Mouse (Mus musculus): ENCODE results near the gene Ust. TPM values are rescaled to one million over a fixed set of nuclear protein-coding genes. Genes with fewer than 3 reads are reported as not detected.

The Ust gene
- polyA plus RNA-seq, 1 experiment from 2014 or later, result 3.4 TPM

GRCm38 (mm10) chr10:8213906-8214421, 304.7 kb downstream of the Ust start:
- peak overlapping the region; percentile 12; the same call in 1 of the 2 replicates for H3K4me3 ChIP-seq (replicated peaks; ENCODE audit: low read length)
- no peaks in the 10 kb centered on the region for H3K9me3 ChIP-seq (replicated peaks; ENCODE audit: control insufficient read depth, low read length)
- 11% methylated on average over 16 of the region's 16 CpGs for WGBS
- ATAC-seq (ENCODE audit: insufficient read depth, low FRiP score), result peak; percentile 61
- peak overlapping the region; percentile 76 for H3K27ac ChIP-seq (ENCODE audit: low read length)
- H3K9ac ChIP-seq (ENCODE audit: low read length), result no peak overlapping the region
- H3K27me3 ChIP-seq (ENCODE audit: control insufficient read depth, insufficient read depth, low read length), result no peaks in the 10 kb centered on the region
- peak overlapping the region; percentile 44 for H3K4me2 ChIP-seq (ENCODE audit: low read depth, low read length)
- H3K4me1 ChIP-seq (ENCODE audit: control insufficient read depth, insufficient read depth, low read length), result peaks cover 19% of the 10 kb centered on the region
- H3K36me3 ChIP-seq (ENCODE audit: control insufficient read depth, insufficient read depth, low read length), result no peaks in the 10 kb centered on the region

GRCm38 (mm10) chr10:8213266-8213905, 305.2 kb downstream of the Ust start:
- ATAC-seq (ENCODE audit: insufficient read depth, low FRiP score), result peak; percentile 76; the same call in 1 of the 2 replicates
- Histone ChIP-seq H3K36me3 (ENCODE audit: control insufficient read depth, insufficient read depth, low read length) (no peaks in the 10 kb centered on the region), H3K27me3 (ENCODE audit: control insufficient read depth, insufficient read depth, low read length) (no peaks in the 10 kb centered on the region), H3K27ac (ENCODE audit: low read length) (peak overlapping the region; percentile 76), H3K9me3 (replicated peaks; ENCODE audit: control insufficient read depth, low read length) (no peaks in the 10 kb centered on the region), H3K4me3 (replicated peaks; ENCODE audit: low read length) (no peak overlapping the region), H3K4me1 (ENCODE audit: control insufficient read depth, insufficient read depth, low read length) (peaks cover 19% of the 10 kb centered on the region), H3K4me2 (ENCODE audit: low read depth, low read length) (peak overlapping the region; percentile 44), H3K9ac (ENCODE audit: low read length) (no peak overlapping the region)
- WGBS, result 18% methylated on average over 10 of the region's 10 CpGs

DNA sequence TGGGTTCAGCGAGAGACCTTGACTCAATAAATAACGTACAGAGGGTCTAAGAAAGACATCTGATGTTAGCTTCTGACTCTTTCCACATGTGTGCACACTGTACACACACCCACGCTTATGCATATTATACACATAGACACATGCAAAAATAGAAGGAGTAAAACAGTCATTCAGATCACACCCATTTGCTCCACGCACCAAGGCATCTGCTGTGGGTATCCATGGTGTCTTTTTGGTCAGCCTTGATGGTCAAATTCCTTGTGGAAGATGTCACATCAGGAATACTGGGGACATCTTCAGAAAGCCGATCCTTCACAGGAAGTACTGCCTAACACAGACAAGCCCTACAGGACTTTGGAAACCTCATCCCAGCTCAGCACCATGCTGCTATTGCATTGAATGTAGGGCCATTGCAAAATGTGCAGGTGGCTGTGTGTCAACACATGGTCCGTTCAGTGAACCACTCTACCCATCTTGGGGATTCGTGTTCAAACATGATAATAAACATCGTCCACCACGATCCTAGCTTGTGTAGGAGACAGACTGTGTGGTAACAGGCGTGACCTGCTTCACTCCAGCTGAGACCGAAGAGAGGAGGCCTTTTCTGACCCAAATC, 305.9 kb downstream of the Ust start:
- H3K9ac ChIP-seq (ENCODE audit: low read length), result no peak overlapping the region
- H3K4me3 ChIP-seq (replicated peaks; ENCODE audit: low read length), result no peak overlapping the region
- no peaks in the 10 kb centered on the region for H3K27me3 ChIP-seq (ENCODE audit: control insufficient read depth, insufficient read depth, low read length)
- H3K4me2 ChIP-seq (ENCODE audit: low read depth, low read length), result no peak overlapping the region
- H3K4me1 ChIP-seq (ENCODE audit: control insufficient read depth, insufficient read depth, low read length), result peaks cover 19% of the 10 kb centered on the region
- peak; percentile 18; the same call in 1 of the 2 replicates for ATAC-seq (ENCODE audit: insufficient read depth, low FRiP score)
- H3K27ac ChIP-seq (ENCODE audit: low read length), result peak overlapping the region; percentile 76
- no peaks in the 10 kb centered on the region for H3K9me3 ChIP-seq (replicated peaks; ENCODE audit: control insufficient read depth, low read length)
- 56% methylated on average over 11 of the region's 11 CpGs for WGBS
- no peaks in the 10 kb centered on the region for H3K36me3 ChIP-seq (ENCODE audit: control insufficient read depth, insufficient read depth, low read length)

DNA sequence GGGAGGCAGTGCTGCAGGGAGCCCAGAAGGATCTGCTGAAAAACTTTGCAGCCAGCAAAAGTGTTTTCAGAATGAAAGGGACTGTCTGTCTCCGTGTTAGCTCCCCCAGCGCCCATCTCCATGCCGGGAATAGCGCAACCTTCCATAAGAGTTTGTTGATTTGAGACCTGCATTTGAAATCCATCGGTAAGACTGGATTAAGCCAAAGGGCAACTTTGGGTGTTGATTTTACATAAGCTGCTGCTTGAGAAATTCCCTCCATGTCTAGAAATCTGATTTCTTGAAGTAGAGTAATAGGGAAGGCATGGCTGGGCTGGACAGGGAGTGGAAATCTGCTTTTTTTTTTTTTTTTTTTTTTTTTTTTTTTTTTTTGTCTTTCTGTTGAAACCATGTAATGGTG, 306.9 kb downstream of the Ust start:
- Histone ChIP-seq H3K4me1 (ENCODE audit: control insufficient read depth, insufficient read depth, low read length) (peaks cover 19% of the 10 kb centered on the region), H3K4me2 (ENCODE audit: low read depth, low read length) (no peak overlapping the region), H3K36me3 (ENCODE audit: control insufficient read depth, insufficient read depth, low read length) (no peaks in the 10 kb centered on the region), H3K4me3 (replicated peaks; ENCODE audit: low read length) (no peak overlapping the region), H3K27ac (ENCODE audit: low read length) (no peak overlapping the region), H3K9ac (ENCODE audit: low read length) (no peak overlapping the region), H3K9me3 (replicated peaks; ENCODE audit: control insufficient read depth, low read length) (no peaks in the 10 kb centered on the region), H3K27me3 (ENCODE audit: control insufficient read depth, insufficient read depth, low read length) (no peaks in the 10 kb centered on the region)
- no peak for ATAC-seq (ENCODE audit: insufficient read depth, low FRiP score)
- 72% methylated on average over 5 of the region's 5 CpGs for whole genome bisulfite sequencing

GRCm38 (mm10) chr10:8210366-8210765, 308.3 kb downstream of the Ust start:
- WGBS, result 77% methylated on average over 3 of the region's 3 CpGs
- H3K27ac ChIP-seq (ENCODE audit: low read length), result no peak overlapping the region
- H3K4me1 ChIP-seq (ENCODE audit: control insufficient read depth, insufficient read depth, low read length), result peaks cover 19% of the 10 kb centered on the region
- H3K9me3 ChIP-seq (replicated peaks; ENCODE audit: control insufficient read depth, low read length), result no peaks in the 10 kb centered on the region
- ATAC-seq (ENCODE audit: insufficient read depth, low FRiP score), result no peak
- no peaks in the 10 kb centered on the region for H3K27me3 ChIP-seq (ENCODE audit: control insufficient read depth, insufficient read depth, low read length)
- no peak overlapping the region for H3K9ac ChIP-seq (ENCODE audit: low read length)
- no peak overlapping the region for H3K4me3 ChIP-seq (replicated peaks; ENCODE audit: low read length)
- no peak overlapping the region for H3K4me2 ChIP-seq (ENCODE audit: low read depth, low read length)
- no peaks in the 10 kb centered on the region for H3K36me3 ChIP-seq (ENCODE audit: control insufficient read depth, insufficient read depth, low read length)

DNA sequence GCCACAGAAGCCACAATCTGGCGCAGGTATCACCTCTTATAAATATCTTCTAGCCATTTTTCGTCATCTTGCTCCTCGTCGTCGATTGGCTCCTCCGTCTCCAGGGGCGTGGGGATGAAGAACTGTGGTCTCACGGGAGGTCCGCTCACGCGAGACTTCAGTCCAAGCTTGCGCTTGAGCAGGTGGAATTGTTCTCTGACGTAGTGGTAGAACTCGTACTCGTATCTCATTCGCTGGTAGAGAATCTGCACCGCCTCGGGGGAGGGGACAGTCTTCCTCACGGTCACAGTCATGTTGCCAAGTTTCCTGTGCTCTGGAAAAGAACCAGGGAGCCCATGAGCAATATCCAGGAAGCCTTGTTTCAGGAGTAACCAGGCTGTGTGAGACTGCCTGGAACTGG, 311.3 kb downstream of the Ust start:
- H3K36me3 ChIP-seq (ENCODE audit: control insufficient read depth, insufficient read depth, low read length), result no peaks in the 10 kb centered on the region
- no peak overlapping the region for H3K9ac ChIP-seq (ENCODE audit: low read length)
- no peaks in the 10 kb centered on the region for H3K27me3 ChIP-seq (ENCODE audit: control insufficient read depth, insufficient read depth, low read length)
- WGBS, result 93% methylated on average over 19 of the region's 19 CpGs
- no peak for ATAC-seq (ENCODE audit: insufficient read depth, low FRiP score)
- H3K4me2 ChIP-seq (ENCODE audit: low read depth, low read length), result no peak overlapping the region
- no peaks in the 10 kb centered on the region for H3K9me3 ChIP-seq (replicated peaks; ENCODE audit: control insufficient read depth, low read length)
- H3K27ac ChIP-seq (ENCODE audit: low read length), result no peak overlapping the region
- no peak overlapping the region for H3K4me3 ChIP-seq (replicated peaks; ENCODE audit: low read length)
- H3K4me1 ChIP-seq (ENCODE audit: control insufficient read depth, insufficient read depth, low read length), result no peaks in the 10 kb centered on the region

- ATAC-seq (ENCODE audit: insufficient read depth, low FRiP score), result no peak
- Histone ChIP-seq H3K4me1 (ENCODE audit: control insufficient read depth, insufficient read depth, low read length) (no peaks in the 10 kb centered on the region), H3K9ac (ENCODE audit: low read length) (no peak overlapping the region), H3K27me3 (ENCODE audit: control insufficient read depth, insufficient read depth, low read length) (no peaks in the 10 kb centered on the region), H3K9me3 (replicated peaks; ENCODE audit: control insufficient read depth, low read length) (no peaks in the 10 kb centered on the region), H3K4me2 (ENCODE audit: low read depth, low read length) (no peak overlapping the region), H3K27ac (ENCODE audit: low read length) (no peak overlapping the region), H3K36me3 (ENCODE audit: control insufficient read depth, insufficient read depth, low read length) (no peaks in the 10 kb centered on the region), H3K4me3 (replicated peaks; ENCODE audit: low read length) (no peak overlapping the region)
- WGBS, result 67% methylated on average over 4 of the region's 4 CpGs
These were observed 314.9 kb downstream of the Ust start for GRCm38 (mm10) chr10:8203681-8204080.

DNA sequence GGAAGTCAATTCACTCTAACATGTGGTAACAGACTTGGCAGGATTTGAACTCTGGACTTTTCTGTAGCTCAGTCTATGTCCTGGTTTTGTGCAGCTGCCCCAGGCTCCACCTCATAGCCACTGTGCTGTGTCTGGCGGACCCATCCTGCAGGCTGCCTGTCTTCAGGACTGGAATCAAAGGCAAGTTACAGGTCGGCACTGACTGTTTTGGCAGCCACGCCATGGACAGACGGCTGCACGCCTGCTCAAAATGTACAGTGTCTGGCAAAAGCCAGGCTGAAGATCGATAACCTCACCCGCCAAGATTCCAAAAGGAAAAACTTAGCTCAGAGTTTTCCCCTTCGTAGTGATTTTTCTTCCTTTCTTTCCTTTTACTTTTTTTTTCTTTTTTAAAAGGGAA, 318.8 kb downstream of the Ust start:
- 72% methylated on average over 8 of the region's 8 CpGs for WGBS
- Histone ChIP-seq H3K27me3 (ENCODE audit: control insufficient read depth, insufficient read depth, low read length) (no peaks in the 10 kb centered on the region), H3K9me3 (replicated peaks; ENCODE audit: control insufficient read depth, low read length) (no peaks in the 10 kb centered on the region), H3K9ac (ENCODE audit: low read length) (no peak overlapping the region), H3K4me1 (ENCODE audit: control insufficient read depth, insufficient read depth, low read length) (no peaks in the 10 kb centered on the region; the same call in 1 of the 2 replicates), H3K4me2 (ENCODE audit: low read depth, low read length) (no peak overlapping the region), H3K4me3 (replicated peaks; ENCODE audit: low read length) (no peak overlapping the region), H3K36me3 (ENCODE audit: control insufficient read depth, insufficient read depth, low read length) (no peaks in the 10 kb centered on the region), H3K27ac (ENCODE audit: low read length) (no peak overlapping the region)
- no peak for ATAC-seq (ENCODE audit: insufficient read depth, low FRiP score)

GRCm38 (mm10) chr10:8199026-8199756, 319.4 kb downstream of the Ust start:
- H3K27me3 ChIP-seq (ENCODE audit: control insufficient read depth, insufficient read depth, low read length), result no peaks in the 10 kb centered on the region
- no peak overlapping the region for H3K9ac ChIP-seq (ENCODE audit: low read length)
- no peak overlapping the region for H3K4me3 ChIP-seq (replicated peaks; ENCODE audit: low read length)
- H3K4me1 ChIP-seq (ENCODE audit: control insufficient read depth, insufficient read depth, low read length), result no peaks in the 10 kb centered on the region; the same call in 1 of the 2 replicates
- H3K9me3 ChIP-seq (replicated peaks; ENCODE audit: control insufficient read depth, low read length), result no peaks in the 10 kb centered on the region
- no peaks in the 10 kb centered on the region for H3K36me3 ChIP-seq (ENCODE audit: control insufficient read depth, insufficient read depth, low read length)
- WGBS, result 90% methylated on average over 9 of the region's 9 CpGs
- no peak overlapping the region for H3K27ac ChIP-seq (ENCODE audit: low read length)
- no peak overlapping the region for H3K4me2 ChIP-seq (ENCODE audit: low read depth, low read length)
- no peak for ATAC-seq (ENCODE audit: insufficient read depth, low FRiP score)

All from stomach, embryonic 16.5 days (tissue).